Mouse (Mus musculus): ENCODE results near the gene Nsd1. TPM values are rescaled to one million over a fixed set of nuclear protein-coding genes. Genes with fewer than 3 reads are reported as not detected.

Gene Nsd1
- polyA plus RNA-seq, 1 experiment from 2014 or later: 83.0 TPM

DNA sequence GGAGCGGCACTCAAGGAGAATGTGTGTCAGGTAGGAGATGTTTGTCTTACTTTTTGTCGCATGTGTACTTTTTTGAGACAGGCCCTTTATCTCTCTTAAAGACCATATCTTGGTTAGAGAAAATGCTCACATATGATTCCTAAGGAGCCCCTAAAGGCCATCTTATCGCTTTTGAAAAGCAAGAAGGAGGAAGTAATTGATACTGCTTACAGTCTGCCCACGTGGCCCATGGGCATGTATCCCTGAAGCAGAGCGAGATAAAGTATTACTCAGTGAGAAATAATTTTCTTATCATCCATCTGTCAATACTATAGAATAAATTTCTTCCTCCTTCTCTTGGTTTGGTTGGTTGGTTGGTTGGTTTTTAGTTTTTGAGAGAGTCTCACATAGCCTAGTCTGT, 68.1 kb downstream of the Nsd1 start:
- no peak overlapping the region for H3K27ac ChIP-seq
- no peaks in the 10 kb centered on the region for H3K27me3 ChIP-seq
- no peak overlapping the region for H3K9ac ChIP-seq
- ATAC-seq (ENCODE audit: insufficient number of reproducible peaks, insufficient read depth, low FRiP score, low TSS enrichment, low read depth): no peak
- 87% methylated on average over 5 of the region's 5 CpGs for WGBS
- H3K4me3 ChIP-seq: no peak overlapping the region
- H3K9me3 ChIP-seq: no peaks in the 10 kb centered on the region
- no peak overlapping the region for H3K4me2 ChIP-seq
- H3K36me3 ChIP-seq: peaks cover 63% of the 10 kb centered on the region
- no peaks in the 10 kb centered on the region for H3K4me1 ChIP-seq

DNA sequence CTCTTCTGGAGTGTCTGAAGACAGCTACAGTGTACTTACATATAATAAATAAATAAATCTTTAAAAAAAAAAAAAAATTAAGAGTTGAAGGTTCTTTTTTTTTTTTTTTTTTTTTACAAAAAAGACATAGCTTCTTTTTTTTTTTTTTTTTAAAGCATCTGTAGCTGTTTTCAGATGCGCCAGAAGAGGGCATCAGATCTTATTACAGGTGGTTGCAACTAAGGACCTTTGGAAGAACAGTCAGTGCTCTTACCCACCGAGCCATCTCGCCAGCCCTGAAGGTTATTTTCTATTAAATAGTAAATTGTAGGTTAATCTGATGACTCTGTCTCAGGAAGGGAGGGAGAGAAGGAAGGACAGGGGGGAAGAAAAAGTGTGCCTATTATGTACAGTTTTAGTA, 79.3 kb downstream of the Nsd1 start:
- Histone ChIP-seq H3K9me3 (no peaks in the 10 kb centered on the region), H3K27me3 (no peaks in the 10 kb centered on the region), H3K4me2 (no peak overlapping the region), H3K9ac (no peak overlapping the region), H3K27ac (no peak overlapping the region), H3K4me1 (no peaks in the 10 kb centered on the region), H3K4me3 (no peak overlapping the region), H3K36me3 (peaks cover 76% of the 10 kb centered on the region)
- 71% methylated on average over 3 of the region's 3 CpGs for WGBS
- no peak for ATAC-seq (ENCODE audit: insufficient number of reproducible peaks, insufficient read depth, low FRiP score, low TSS enrichment, low read depth)

DNA sequence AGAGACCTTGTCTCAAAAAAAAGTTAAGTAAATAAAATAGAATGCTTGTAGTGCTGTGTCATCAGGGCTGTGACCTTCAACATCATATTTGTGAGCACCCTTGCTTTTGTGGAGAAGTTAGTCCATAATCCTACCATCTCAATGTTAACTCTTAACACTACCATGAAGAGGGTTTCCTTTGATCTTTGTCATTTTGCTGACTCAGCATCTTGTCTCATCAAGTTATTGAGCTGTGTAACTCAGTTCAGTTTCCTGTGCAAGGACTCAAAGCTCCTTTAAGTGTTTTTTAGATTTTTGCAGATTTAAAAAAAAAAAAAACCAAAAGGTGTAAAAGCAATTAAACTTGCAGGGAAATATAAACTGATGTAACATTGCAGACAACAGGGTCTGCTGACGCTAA, 87.2 kb downstream of the Nsd1 start:
- Histone ChIP-seq H3K9ac (no peak overlapping the region), H3K4me1 (no peaks in the 10 kb centered on the region), H3K27me3 (no peaks in the 10 kb centered on the region), H3K4me3 (no peak overlapping the region), H3K27ac (no peak overlapping the region), H3K36me3 (peaks cover 79% of the 10 kb centered on the region), H3K4me2 (no peak overlapping the region), H3K9me3 (no peaks in the 10 kb centered on the region)
- 94% methylated on average over 1 of the region's 1 CpGs for WGBS
- ATAC-seq (ENCODE audit: insufficient number of reproducible peaks, insufficient read depth, low FRiP score, low TSS enrichment, low read depth): no peak

DNA sequence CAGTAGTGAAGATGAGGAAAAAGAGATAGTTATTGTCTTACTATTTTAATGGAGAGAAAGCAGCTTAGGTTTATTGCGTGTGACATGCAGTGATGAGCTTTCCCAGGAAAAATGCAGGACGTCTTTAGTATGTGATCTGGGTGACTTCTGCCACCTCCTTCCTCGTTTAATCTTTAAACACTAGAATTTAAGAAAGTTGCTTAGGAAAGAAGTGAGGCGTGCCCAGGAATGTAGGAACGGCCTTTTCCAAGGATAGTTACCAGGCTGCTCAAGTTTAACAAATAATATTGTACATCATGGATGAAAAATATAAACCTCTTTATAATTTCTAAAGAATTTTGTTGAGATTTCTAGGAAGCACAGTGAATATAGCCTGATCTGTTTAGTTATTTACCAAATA, 91.3 kb downstream of the Nsd1 start:
- Histone ChIP-seq H3K36me3 (peaks cover 87% of the 10 kb centered on the region), H3K27me3 (no peaks in the 10 kb centered on the region), H3K4me2 (no peak overlapping the region), H3K9ac (no peak overlapping the region), H3K4me3 (no peak overlapping the region), H3K27ac (no peak overlapping the region), H3K9me3 (no peaks in the 10 kb centered on the region), H3K4me1 (no peaks in the 10 kb centered on the region)
- 93% methylated on average over 5 of the region's 5 CpGs for WGBS
- ATAC-seq (ENCODE audit: insufficient number of reproducible peaks, insufficient read depth, low FRiP score, low TSS enrichment, low read depth): no peak

- Histone ChIP-seq H3K27ac (no peak overlapping the region), H3K4me1 (no peaks in the 10 kb centered on the region), H3K4me2 (no peak overlapping the region), H3K27me3 (no peaks in the 10 kb centered on the region), H3K4me3 (no peak overlapping the region), H3K36me3 (peaks cover 88% of the 10 kb centered on the region), H3K9ac (no peak overlapping the region), H3K9me3 (no peaks in the 10 kb centered on the region)
- 93% methylated on average over 8 of the region's 8 CpGs for WGBS
- ATAC-seq (ENCODE audit: insufficient number of reproducible peaks, insufficient read depth, low FRiP score, low TSS enrichment, low read depth): no peak
Measured at GRCm38 (mm10) chr13:55312028-55312630, 102.5 kb downstream of the Nsd1 start.

- ATAC-seq (ENCODE audit: insufficient number of reproducible peaks, insufficient read depth, low FRiP score, low TSS enrichment, low read depth): no peak
- Histone ChIP-seq H3K36me3 (peaks cover 87% of the 10 kb centered on the region), H3K9me3 (no peaks in the 10 kb centered on the region)
Measured at GRCm38 (mm10) chr13:55313051-55313450, 103.5 kb downstream of the Nsd1 start.

GRCm38 (mm10) chr13:55314891-55315412, 105.4 kb downstream of the Nsd1 start:
- H3K36me3 ChIP-seq: peaks cover 96% of the 10 kb centered on the region
- no peaks in the 10 kb centered on the region for H3K4me1 ChIP-seq
- no peak for ATAC-seq (ENCODE audit: insufficient number of reproducible peaks, insufficient read depth, low FRiP score, low TSS enrichment, low read depth)
- H3K9me3 ChIP-seq: no peaks in the 10 kb centered on the region
- H3K4me3 ChIP-seq: no peak overlapping the region
- H3K27me3 ChIP-seq: no peaks in the 10 kb centered on the region
- no peak overlapping the region for H3K27ac ChIP-seq
- H3K4me2 ChIP-seq: no peak overlapping the region
- 75% methylated on average over 2 of the region's 2 CpGs for WGBS
- no peak overlapping the region for H3K9ac ChIP-seq

More at GRCm38 (mm10) chr13:55313051-55313450, 103.5 kb downstream of the Nsd1 start:
- Histone ChIP-seq H3K9ac (no peak overlapping the region), H3K4me1 (no peaks in the 10 kb centered on the region), H3K4me3 (no peak overlapping the region), H3K27me3 (no peaks in the 10 kb centered on the region), H3K27ac (no peak overlapping the region), H3K4me2 (no peak overlapping the region)
- WGBS: 92% methylated on average over 9 of the region's 9 CpGs

- no peaks in the 10 kb centered on the region for H3K9me3 ChIP-seq
- no peak overlapping the region for H3K9ac ChIP-seq
- no peak overlapping the region for H3K4me3 ChIP-seq
- H3K4me2 ChIP-seq: no peak overlapping the region
- H3K4me1 ChIP-seq: peaks cover 20% of the 10 kb centered on the region
- ATAC-seq (ENCODE audit: insufficient number of reproducible peaks, insufficient read depth, low FRiP score, low TSS enrichment, low read depth): no peak
- H3K27me3 ChIP-seq: no peaks in the 10 kb centered on the region
- peaks cover 71% of the 10 kb centered on the region for H3K36me3 ChIP-seq
- WGBS: 86% methylated on average over 3 of the region's 3 CpGs
- H3K27ac ChIP-seq: no peak overlapping the region
Measured at GRCm38 (mm10) chr13:55318351-55318750, 108.8 kb downstream of the Nsd1 start.

DNA sequence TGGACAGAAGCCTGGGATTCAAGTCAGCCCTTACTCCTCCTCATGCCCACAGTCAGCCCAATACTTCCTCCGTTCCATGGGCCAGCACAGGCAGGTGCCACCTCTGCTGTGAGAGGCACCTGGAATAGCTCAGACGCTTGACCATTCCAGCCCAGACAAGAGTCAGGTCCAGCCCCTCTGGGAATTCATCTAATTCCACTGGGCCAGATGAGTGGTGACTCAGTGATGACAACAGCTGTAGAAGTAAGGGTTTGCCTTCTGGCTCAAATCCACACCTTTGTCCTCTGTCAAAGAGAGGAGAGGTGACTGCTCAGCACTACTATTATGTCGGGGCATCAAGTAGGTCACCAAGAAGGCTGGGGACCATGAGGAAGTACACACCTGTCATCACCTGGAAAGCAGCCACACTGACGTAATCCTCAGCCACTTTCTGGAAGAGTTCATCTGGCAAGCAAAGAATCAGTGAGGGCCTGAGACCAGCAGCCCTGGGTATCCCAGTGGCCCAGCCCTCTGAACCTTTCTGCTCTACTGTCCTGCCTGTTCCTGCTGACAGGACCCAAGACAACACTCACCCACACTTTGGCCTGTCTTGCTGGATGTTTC, 110.5 kb downstream of the Nsd1 start, which contains the start of gene Prelid1:
Gene Prelid1 (plus strand): TSS at position 570 of the 603 bp plus-strand sequence.
- 81% methylated on average over 4 of the region's 4 CpGs for WGBS
- Histone ChIP-seq H3K9ac (peak within 1 kb of the TSS; percentile 97), H3K36me3 (peaks cover 69% of the 10 kb centered on the region), H3K4me2 (peak within 1 kb of the TSS; percentile 88), H3K27ac (peak within 1 kb of the TSS; percentile 86), H3K4me3 (peak within 1 kb of the TSS; percentile 97), H3K4me1 (peaks cover 28% of the 10 kb centered on the region), H3K27me3 (no peaks in the 10 kb centered on the region), H3K9me3 (no peaks in the 10 kb centered on the region)
- no peak for ATAC-seq (ENCODE audit: insufficient number of reproducible peaks, insufficient read depth, low FRiP score, low TSS enrichment, low read depth)

DNA sequence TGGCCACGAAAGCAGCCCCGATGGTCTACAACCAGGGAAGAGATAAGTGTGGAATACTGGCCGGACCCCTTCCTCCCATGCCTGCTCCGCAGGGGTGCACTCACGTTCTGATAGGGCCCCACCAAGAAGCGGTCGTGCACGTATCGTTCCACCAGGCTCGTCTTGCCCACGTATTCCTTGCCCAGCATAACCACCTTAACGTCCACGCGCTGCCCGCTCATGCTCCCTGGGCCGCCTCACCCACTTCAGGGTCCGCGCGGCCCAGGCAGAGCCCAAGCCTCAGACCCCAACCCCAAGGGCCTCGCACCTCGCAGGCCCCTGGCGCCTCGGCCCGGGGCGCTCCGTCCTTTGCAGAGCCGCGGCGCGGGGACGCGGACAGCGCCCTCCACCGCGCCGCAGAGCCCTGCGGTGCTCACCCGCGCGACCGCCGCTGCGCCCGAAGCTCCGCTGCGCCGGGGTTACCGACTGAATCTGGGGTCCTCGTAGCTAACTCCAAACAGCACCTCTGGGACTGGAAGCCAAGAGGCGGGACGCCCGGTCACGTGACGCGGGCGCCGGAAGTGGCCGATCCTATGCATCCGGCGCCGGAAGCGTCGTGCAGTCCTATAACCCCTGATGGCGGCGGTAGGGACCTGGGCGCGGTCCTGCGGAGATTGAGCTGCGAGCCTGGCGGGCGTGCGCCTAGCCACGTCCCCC, 112.0 kb downstream of the Nsd1 start, which contains the start of gene Rab24:
Gene Rab24 (minus strand): TSS at position 513 of the 696 bp plus-strand sequence.
- peak; percentile 85 for ATAC-seq (ENCODE audit: insufficient number of reproducible peaks, insufficient read depth, low FRiP score, low TSS enrichment, low read depth)

GRCm38 (mm10) chr13:55322130-55322825, 112.7 kb downstream of the Nsd1 start:
- Histone ChIP-seq H3K4me1 (peaks cover 32% of the 10 kb centered on the region), H3K4me3 (peak overlapping the region; percentile 97), H3K9me3 (no peaks in the 10 kb centered on the region), H3K36me3 (peaks cover 64% of the 10 kb centered on the region), H3K27ac (peak overlapping the region; percentile 86), H3K27me3 (no peaks in the 10 kb centered on the region), H3K4me2 (peak overlapping the region; percentile 88), H3K9ac (peak overlapping the region; percentile 97)
- ATAC-seq (ENCODE audit: insufficient number of reproducible peaks, insufficient read depth, low FRiP score, low TSS enrichment, low read depth): 0 out of 2 replicates have a peak, but pooled peaks have one; percentile 0
- WGBS: under 1% methylated on average over 31 of the region's 31 CpGs

More for the DNA sequence above, 112.0 kb downstream of the Nsd1 start, which contains the start of gene Rab24:
- Histone ChIP-seq H3K9me3 (no peaks in the 10 kb centered on the region), H3K4me3 (peak within 1 kb of the TSS; percentile 97), H3K4me2 (peak within 1 kb of the TSS; percentile 88), H3K9ac (peak within 1 kb of the TSS; percentile 97), H3K27me3 (no peaks in the 10 kb centered on the region), H3K36me3 (peaks cover 69% of the 10 kb centered on the region), H3K4me1 (peaks cover 28% of the 10 kb centered on the region), H3K27ac (peak within 1 kb of the TSS; percentile 86)
- under 1% methylated on average over 72 of the region's 73 CpGs for WGBS

All from embryonic facial prominence, embryonic 13.5 days (tissue).